14 mouse cellular contexts compared by ENCODE assay signal in the genomic region with DNA sequence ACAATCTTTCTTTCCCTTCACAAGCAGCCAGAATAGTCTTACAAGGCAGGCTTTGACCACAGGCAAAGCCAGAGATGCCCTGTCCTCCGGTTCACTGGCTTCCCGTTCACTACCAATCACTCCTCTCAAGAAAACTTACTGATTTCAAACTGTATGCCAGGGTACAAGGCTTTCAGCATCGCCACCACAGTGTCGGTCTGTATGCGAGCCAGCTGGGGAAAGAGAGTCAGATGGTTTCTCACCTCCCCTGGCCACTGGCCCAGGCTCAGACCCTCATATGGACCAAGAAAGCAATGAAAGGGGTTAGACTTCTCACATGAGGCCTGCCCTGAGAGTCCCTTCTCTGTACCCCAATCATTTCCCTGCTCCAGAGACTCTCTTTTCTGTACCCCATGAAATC. TPM values are rescaled to one million over a fixed set of nuclear protein-coding genes. Genes with fewer than 3 reads are reported as not detected.
DNase-seq lines count a peak whose midpoint lies in the region; ATAC-seq and TF ChIP-seq lines count a peak whose summit lies in the region.
"Had no signal": no experiment of that assay in that cellular context is flagged by ENCODE, and none has a peak within 500 bp of the region (broad histone marks: within the 10 kb centered on the region; RNA-seq: fewer than 3 reads in every experiment).

No protein-coding gene starts in this region.

- no peak overlapping the region for H3K4me2 ChIP-seq in forebrain, embryonic 14.5 days (ENCODE audit: low read length)
- no peak overlapping the region for H3K4me2 ChIP-seq in forebrain, postnatal 0 days (ENCODE audit: low read depth)
- H3K4me2 ChIP-seq in intestine, embryonic 15.5 days (replicated peaks) = no peak overlapping the region
- H3K4me2 ChIP-seq in intestine, embryonic 16.5 days (ENCODE audit: low read depth, low read length) = no peak overlapping the region
- no peak overlapping the region for H3K4me2 ChIP-seq in stomach, embryonic 15.5 days
- no peak overlapping the region for H3K4me2 ChIP-seq in stomach, postnatal 0 days (replicated peaks; ENCODE audit: low read depth)
- H3K4me2 ChIP-seq: hindbrain, embryonic 12.5 days; midbrain, embryonic 15.5 days had no signal

- H3K4me3 ChIP-seq in forebrain, embryonic 14.5 days (ENCODE audit: low read depth, low read length) = no peak overlapping the region
- H3K4me3 ChIP-seq in forebrain, postnatal 0 days (ENCODE audit: low read depth, low read length) = no peak overlapping the region
- no peak overlapping the region for H3K4me3 ChIP-seq in intestine, embryonic 15.5 days (replicated peaks)
- H3K4me3 ChIP-seq in intestine, embryonic 16.5 days (ENCODE audit: low read length) = no peak overlapping the region
- peak overlapping the region; percentile 16 for H3K4me3 ChIP-seq in stomach, embryonic 15.5 days (replicated peaks)
- no peak overlapping the region for H3K4me3 ChIP-seq in stomach, postnatal 0 days (ENCODE audit: low read depth, low read length)
- H3K4me3 ChIP-seq: hindbrain, embryonic 12.5 days; midbrain, embryonic 15.5 days had no signal

- no peak for TF ChIP-seq EP300 in stomach, postnatal 0 days (optimal IDR thresholded peaks at IDR 0.05)

- no peaks in the 10 kb centered on the region for H3K27me3 ChIP-seq in forebrain, embryonic 14.5 days (replicated peaks; ENCODE audit: control insufficient read depth, insufficient read depth, low read length)
- no peaks in the 10 kb centered on the region for H3K27me3 ChIP-seq in forebrain, postnatal 0 days (ENCODE audit: insufficient read depth, low read length)
- H3K27me3 ChIP-seq in intestine, embryonic 15.5 days (replicated peaks) = no peaks in the 10 kb centered on the region
- H3K27me3 ChIP-seq in intestine, embryonic 16.5 days (replicated peaks; ENCODE audit: control insufficient read depth, insufficient read depth, low read length) = no peaks in the 10 kb centered on the region
- no peaks in the 10 kb centered on the region for H3K27me3 ChIP-seq in stomach, embryonic 15.5 days (replicated peaks)
- no peaks in the 10 kb centered on the region for H3K27me3 ChIP-seq in stomach, postnatal 0 days (ENCODE audit: control insufficient read depth, insufficient read depth, low read length)
- H3K27me3 ChIP-seq: hindbrain, embryonic 12.5 days; midbrain, embryonic 15.5 days had no signal

- no peak overlapping the region for H3K27ac ChIP-seq in forebrain, embryonic 14.5 days (ENCODE audit: low read depth, low read length)
- H3K27ac ChIP-seq in forebrain, postnatal 0 days (ENCODE audit: low read depth, low read length) = no peak overlapping the region
- no peak overlapping the region for H3K27ac ChIP-seq in intestine, embryonic 15.5 days
- no peak overlapping the region for H3K27ac ChIP-seq in intestine, embryonic 16.5 days (ENCODE audit: low read length)
- H3K27ac ChIP-seq in stomach, embryonic 15.5 days = peak overlapping the region; percentile 100; the same call in 1 of the 2 replicates
- H3K27ac ChIP-seq in stomach, postnatal 0 days (replicated peaks) = no peak overlapping the region
- H3K27ac ChIP-seq: hindbrain, embryonic 12.5 days; midbrain, embryonic 15.5 days had no signal

- peak overlapping the region; percentile 10; the same call in 1 of the 2 replicates for H3K9ac ChIP-seq in forebrain, embryonic 14.5 days (ENCODE audit: low read length)
- H3K9ac ChIP-seq in forebrain, postnatal 0 days = no peak overlapping the region
- peak overlapping the region; percentile 13; the same call in 1 of the 2 replicates for H3K9ac ChIP-seq in intestine, embryonic 15.5 days
- H3K9ac ChIP-seq in intestine, embryonic 16.5 days (ENCODE audit: low read depth, low read length) = no peak overlapping the region
- no peak overlapping the region for H3K9ac ChIP-seq in stomach, embryonic 15.5 days
- H3K9ac ChIP-seq in stomach, postnatal 0 days (ENCODE audit: low read length) = no peak overlapping the region
- H3K9ac ChIP-seq: midbrain, embryonic 15.5 days had no signal

- peaks cover 16% of the 10 kb centered on the region for H3K4me1 ChIP-seq in forebrain, embryonic 14.5 days (ENCODE audit: control insufficient read depth, insufficient read depth, low read length)
- peaks cover 9% of the 10 kb centered on the region for H3K4me1 ChIP-seq in forebrain, postnatal 0 days (ENCODE audit: insufficient read depth)
- H3K4me1 ChIP-seq in intestine, embryonic 15.5 days (replicated peaks) = peaks cover 28% of the 10 kb centered on the region
- H3K4me1 ChIP-seq in intestine, embryonic 16.5 days (ENCODE audit: control insufficient read depth, insufficient read depth, low read length) = peaks cover 25% of the 10 kb centered on the region
- H3K4me1 ChIP-seq in stomach, embryonic 15.5 days = peaks cover 27% of the 10 kb centered on the region
- 0 out of 2 replicates have a peak, but pooled peaks cover 2% of the 10 kb centered on the region for H3K4me1 ChIP-seq in stomach, postnatal 0 days (replicated peaks; ENCODE audit: control insufficient read depth, insufficient read depth)

- no peak for DNase-seq in forebrain, embryonic 14.5 days (ENCODE audit: low spot score)
- DNase-seq in forebrain, postnatal 0 days = no peak
- no peak for DNase-seq in stomach, postnatal 0 days (ENCODE audit: low spot score)
- DNase-seq in layer of hippocampus, adult 9-11 months = no peak
- no peak for DNase-seq in embryo, embryonic 10.5 days (ENCODE audit: low spot score)
- DNase-seq: cerebellum, adult 11 months; gastrocnemius, postnatal 10 days; lung, postnatal 10 days; right cerebral cortex, adult 18-20 months had no signal

- peaks cover 30% of the 10 kb centered on the region for H3K36me3 ChIP-seq in forebrain, embryonic 14.5 days (ENCODE audit: control insufficient read depth, insufficient read depth, low read length)
- H3K36me3 ChIP-seq in forebrain, postnatal 0 days (ENCODE audit: insufficient read depth) = 0 out of 2 replicates have a peak, but pooled peaks cover 3% of the 10 kb centered on the region
- peaks cover 15% of the 10 kb centered on the region for H3K36me3 ChIP-seq in intestine, embryonic 15.5 days
- H3K36me3 ChIP-seq in intestine, embryonic 16.5 days (ENCODE audit: control insufficient read depth, insufficient read depth, low read length) = peaks cover 11% of the 10 kb centered on the region
- peaks cover 15% of the 10 kb centered on the region for H3K36me3 ChIP-seq in stomach, embryonic 15.5 days
- H3K36me3 ChIP-seq in stomach, postnatal 0 days (ENCODE audit: control insufficient read depth, insufficient read depth, low read length) = peaks cover 11% of the 10 kb centered on the region; the same call in 1 of the 2 replicates

- no peak for TF ChIP-seq CTCF in forebrain, postnatal 0 days (IDR thresholded peaks at IDR 0.05; ENCODE audit: low read depth)
- TF ChIP-seq CTCF in stomach, postnatal 0 days (IDR thresholded peaks at IDR 0.05; ENCODE audit: low read depth) = no peak

- H3K9me3 ChIP-seq in forebrain, embryonic 14.5 days (replicated peaks; ENCODE audit: control insufficient read depth, low read length) = no peaks in the 10 kb centered on the region
- no peaks in the 10 kb centered on the region for H3K9me3 ChIP-seq in forebrain, postnatal 0 days (ENCODE audit: low read length)
- H3K9me3 ChIP-seq in intestine, embryonic 15.5 days = no peaks in the 10 kb centered on the region
- H3K9me3 ChIP-seq in intestine, embryonic 16.5 days (ENCODE audit: control insufficient read depth, low read length) = no peaks in the 10 kb centered on the region
- H3K9me3 ChIP-seq in stomach, embryonic 15.5 days = no peaks in the 10 kb centered on the region
- no peaks in the 10 kb centered on the region for H3K9me3 ChIP-seq in stomach, postnatal 0 days (ENCODE audit: control insufficient read depth, low read length)
- H3K9me3 ChIP-seq: hindbrain, embryonic 12.5 days; midbrain, embryonic 15.5 days had no signal

- ATAC-seq in forebrain, embryonic 14.5 days = no peak
- ATAC-seq in forebrain, postnatal 0 days = no peak
- no peak for ATAC-seq in intestine, embryonic 15.5 days
- no peak for ATAC-seq in intestine, embryonic 16.5 days
- no peak for ATAC-seq in stomach, embryonic 15.5 days (ENCODE audit: insufficient read depth, low FRiP score, low read depth)
- no peak for ATAC-seq in stomach, postnatal 0 days (ENCODE audit: low FRiP score, low TSS enrichment)
- ATAC-seq: midbrain, embryonic 15.5 days had no signal

- WGBS in forebrain, embryonic 14.5 days = 91% methylated on average over 5 of the region's 5 CpGs
- WGBS in forebrain, postnatal 0 days = 91% methylated on average over 5 of the region's 5 CpGs
- 93% methylated on average over 5 of the region's 5 CpGs for WGBS in intestine, embryonic 15.5 days
- WGBS in intestine, embryonic 16.5 days = 87% methylated on average over 5 of the region's 5 CpGs
- 88% methylated on average over 5 of the region's 5 CpGs for WGBS in stomach, embryonic 15.5 days
- 90% methylated on average over 5 of the region's 5 CpGs for WGBS in stomach, postnatal 0 days

RNA-seq across cellular contexts. Expression of gene Hmbs, which starts 2.5 kb away (rescaled TPM):
- 68.5 and 74.3 TPM in 2 replicates for polyA plus RNA-seq in forebrain, embryonic 14.5 days (2014; fragmentation: Nextera tagmentation; extraction: Ambion mirVana)
- 38.1 and 38.6 TPM in 2 replicates for total RNA-seq in forebrain, postnatal 0 days (2014; rRNA removed)
- polyA plus RNA-seq in forebrain, postnatal 0 days (2015; fragmentation: Nextera tagmentation; extraction: Ambion mirVana) = 53.3 and 55.0 TPM in 2 replicates
- polyA plus RNA-seq in intestine, embryonic 15.5 days (2015; fragmentation: Nextera tagmentation; extraction: Ambion mirVana) = 128 and 141 TPM in 2 replicates
- polyA plus RNA-seq in intestine, embryonic 16.5 days (2015; fragmentation: Nextera tagmentation; extraction: Ambion mirVana) = 134 and 155 TPM in 2 replicates
- 155 and 202 TPM in 2 replicates for polyA plus RNA-seq in stomach, embryonic 15.5 days (2015; fragmentation: Nextera tagmentation; extraction: Ambion mirVana)
- 68.8 and 71.5 TPM in 2 replicates for polyA plus RNA-seq in stomach, postnatal 0 days (2015; fragmentation: Nextera tagmentation; extraction: Ambion mirVana)

RNA-seq across cellular contexts. Expression of gene H2afx, which starts 7.0 kb away (rescaled TPM):
- 215 and 240 TPM in 2 replicates for polyA plus RNA-seq in forebrain, embryonic 14.5 days (2014; fragmentation: Nextera tagmentation; extraction: Ambion mirVana)
- total RNA-seq in forebrain, postnatal 0 days (2014; rRNA removed) = 97.8 and 109 TPM in 2 replicates
- 143 and 149 TPM in 2 replicates for polyA plus RNA-seq in forebrain, postnatal 0 days (2015; fragmentation: Nextera tagmentation; extraction: Ambion mirVana)
- 280 and 298 TPM in 2 replicates for polyA plus RNA-seq in intestine, embryonic 15.5 days (2015; fragmentation: Nextera tagmentation; extraction: Ambion mirVana)
- 268 and 278 TPM in 2 replicates for polyA plus RNA-seq in intestine, embryonic 16.5 days (2015; fragmentation: Nextera tagmentation; extraction: Ambion mirVana)
- polyA plus RNA-seq in stomach, embryonic 15.5 days (2015; fragmentation: Nextera tagmentation; extraction: Ambion mirVana) = 260 and 267 TPM in 2 replicates
- 78.7 and 93.6 TPM in 2 replicates for polyA plus RNA-seq in stomach, postnatal 0 days (2015; fragmentation: Nextera tagmentation; extraction: Ambion mirVana)

RNA-seq across cellular contexts. Expression of gene Dpagt1, which starts 15.7 kb away (rescaled TPM):
- 38.2 and 39.7 TPM in 2 replicates for polyA plus RNA-seq in forebrain, embryonic 14.5 days (2014; fragmentation: Nextera tagmentation; extraction: Ambion mirVana)
- total RNA-seq in forebrain, postnatal 0 days (2014; rRNA removed) = 17.7 and 18.3 TPM in 2 replicates
- polyA plus RNA-seq in forebrain, postnatal 0 days (2015; fragmentation: Nextera tagmentation; extraction: Ambion mirVana) = 30.1 and 30.6 TPM in 2 replicates
- polyA plus RNA-seq in intestine, embryonic 15.5 days (2015; fragmentation: Nextera tagmentation; extraction: Ambion mirVana) = 38.2 and 38.6 TPM in 2 replicates
- 39.3 and 42.7 TPM in 2 replicates for polyA plus RNA-seq in intestine, embryonic 16.5 days (2015; fragmentation: Nextera tagmentation; extraction: Ambion mirVana)
- 33.2 and 33.5 TPM in 2 replicates for polyA plus RNA-seq in stomach, embryonic 15.5 days (2015; fragmentation: Nextera tagmentation; extraction: Ambion mirVana)
- 26.9 and 27.8 TPM in 2 replicates for polyA plus RNA-seq in stomach, postnatal 0 days (2015; fragmentation: Nextera tagmentation; extraction: Ambion mirVana)

RNA-seq across cellular contexts. Expression of gene Vps11, which starts 20.0 kb away (rescaled TPM):
- polyA plus RNA-seq in forebrain, embryonic 14.5 days (2014; fragmentation: Nextera tagmentation; extraction: Ambion mirVana) = 33.3 and 33.8 TPM in 2 replicates
- 37.6 and 39.1 TPM in 2 replicates for total RNA-seq in forebrain, postnatal 0 days (2014; rRNA removed)
- 36.2 and 39.9 TPM in 2 replicates for polyA plus RNA-seq in forebrain, postnatal 0 days (2015; fragmentation: Nextera tagmentation; extraction: Ambion mirVana)
- polyA plus RNA-seq in intestine, embryonic 15.5 days (2015; fragmentation: Nextera tagmentation; extraction: Ambion mirVana) = 28.9 and 30.3 TPM in 2 replicates
- polyA plus RNA-seq in intestine, embryonic 16.5 days (2015; fragmentation: Nextera tagmentation; extraction: Ambion mirVana) = 37.1 and 40.2 TPM in 2 replicates
- polyA plus RNA-seq in stomach, embryonic 15.5 days (2015; fragmentation: Nextera tagmentation; extraction: Ambion mirVana) = 25.8 and 26.4 TPM in 2 replicates
- polyA plus RNA-seq in stomach, postnatal 0 days (2015; fragmentation: Nextera tagmentation; extraction: Ambion mirVana) = 15.8 and 18.2 TPM in 2 replicates

RNA-seq across cellular contexts. Expression of gene C2cd2l, which starts 21.4 kb away (rescaled TPM):
- polyA plus RNA-seq in forebrain, embryonic 14.5 days (2014; fragmentation: Nextera tagmentation; extraction: Ambion mirVana) = 16.3 and 22.2 TPM in 2 replicates
- 42.9 and 54.2 TPM in 2 replicates for total RNA-seq in forebrain, postnatal 0 days (2014; rRNA removed)
- 26.2 and 33.2 TPM in 2 replicates for polyA plus RNA-seq in forebrain, postnatal 0 days (2015; fragmentation: Nextera tagmentation; extraction: Ambion mirVana)
- 6.8 and 10.6 TPM in 2 replicates for polyA plus RNA-seq in intestine, embryonic 15.5 days (2015; fragmentation: Nextera tagmentation; extraction: Ambion mirVana)
- polyA plus RNA-seq in intestine, embryonic 16.5 days (2015; fragmentation: Nextera tagmentation; extraction: Ambion mirVana) = 15.3 and 16.5 TPM in 2 replicates
- polyA plus RNA-seq in stomach, embryonic 15.5 days (2015; fragmentation: Nextera tagmentation; extraction: Ambion mirVana) = 7.9 and 10.1 TPM in 2 replicates
- 7.4 and 7.5 TPM in 2 replicates for polyA plus RNA-seq in stomach, postnatal 0 days (2015; fragmentation: Nextera tagmentation; extraction: Ambion mirVana)

Comparison
In these comparisons a context has a peak if more than half of its experiments do, and no peak if none do; other contexts are left out.
1. H3K9ac ChIP-seq: peak in forebrain, embryonic 14.5 days (single experiment) and intestine, embryonic 15.5 days (single experiment); none in forebrain, postnatal 0 days (single experiment), intestine, embryonic 16.5 days (single experiment), stomach, embryonic 15.5 days (single experiment) and stomach, postnatal 0 days (single experiment).